Mouse (Mus musculus) embryonic facial prominence, embryonic 13.5 days (tissue): Measurements from ENCODE around the gene Son. TPM values are rescaled to one million over a fixed set of nuclear protein-coding genes. Genes with fewer than 3 reads are reported as not detected.

Source experiments
- ATAC-seq: fragments of 200-750 bp; cut with Nextera tagmentation; 2 replicates; pipeline ENCODE4 v1.8.0; 2017; ENCODE audit warnings: low read depth; ENCODE audit not compliant: insufficient number of reproducible peaks, insufficient read depth, low FRiP score, low TSS enrichment
- H3K27ac ChIP-seq: fragments of 300-500 bp; sonication (generic); 2 replicates; pipeline ENCODE4 v1.5.1; 2015; ENCODE audit warnings: moderate library complexity, mild to moderate bottlenecking, inconsistent platforms
- H3K27me3 ChIP-seq: fragments of 300-500 bp; sonication (generic); 2 replicates; pipeline ENCODE4 v1.6.1; 2015; ENCODE audit warnings: mild to moderate bottlenecking, inconsistent platforms
- H3K36me3 ChIP-seq: fragments of 300-500 bp; sonication (generic); 2 replicates; pipeline ENCODE4 v1.6.1; 2015; ENCODE audit warnings: mild to moderate bottlenecking, inconsistent platforms
- H3K4me1 ChIP-seq: fragments of 300-500 bp; sonication (generic); 2 replicates; pipeline ENCODE4 v1.6.1; 2015; ENCODE audit warnings: inconsistent platforms
- H3K4me2 ChIP-seq: fragments of 300-500 bp; sonication (generic); 2 replicates; pipeline ENCODE4 v1.6.1; 2015; ENCODE audit warnings: moderate library complexity, mild to moderate bottlenecking, inconsistent platforms
- H3K4me3 ChIP-seq: fragments of 300-500 bp; sonication (generic); 2 replicates; pipeline ENCODE4 v1.5.1; 2015; ENCODE audit warnings: mild to moderate bottlenecking, inconsistent platforms
- H3K9ac ChIP-seq: fragments of 300-500 bp; sonication (generic); 2 replicates; pipeline ENCODE4 v1.6.1; 2015; ENCODE audit warnings: mild to moderate bottlenecking, inconsistent platforms
- H3K9me3 ChIP-seq: fragments of 300-500 bp; sonication (generic); 2 replicates; pipeline ENCODE4 v1.6.1; 2016; ENCODE audit warnings: inconsistent platforms
- WGBS: fragments of 180-500 bp; shearing (Covaris S2); methylation state at CpG from one replicate; pipeline ENCODE4 v1.1.7; 2015; ENCODE audit warnings: mixed read lengths; 5-methylcytosine and 5-hydroxymethylcytosine counted together
- polyA plus RNA-seq: library from polyadenylated mRNA; unstranded; fragments of >200 nt; fragmentation: Nextera tagmentation; extraction: Ambion mirVana; gene quantifications from 2 replicates; pipeline ENCODE4 v1.2.1, GENCODE M21; 2015

Gene Son
- polyA plus RNA-seq, 1 experiment from 2014 or later: 164 TPM

GRCm38 (mm10) chr16:91724247-91724646, 76.9 kb downstream of the Son start:
- Histone ChIP-seq H3K36me3 (peaks cover 39% of the 10 kb centered on the region), H3K4me2 (no peak overlapping the region), H3K4me1 (peaks cover 13% of the 10 kb centered on the region), H3K27me3 (no peaks in the 10 kb centered on the region), H3K4me3 (no peak overlapping the region), H3K9ac (no peak overlapping the region), H3K9me3 (no peaks in the 10 kb centered on the region), H3K27ac (no peak overlapping the region)
- no peak for ATAC-seq
- 47% methylated on average over 3 of the region's 3 CpGs for WGBS

GRCm38 (mm10) chr16:91727433-91727832, 80.1 kb downstream of the Son start:
- 84% methylated on average over 15 of the region's 15 CpGs for WGBS
- Histone ChIP-seq H3K27ac (no peak overlapping the region), H3K4me2 (peak overlapping the region; percentile 75), H3K36me3 (0 out of 2 replicates have a peak, but pooled peaks cover 14% of the 10 kb centered on the region), H3K4me1 (peaks cover 30% of the 10 kb centered on the region), H3K27me3 (no peaks in the 10 kb centered on the region), H3K9me3 (no peaks in the 10 kb centered on the region), H3K4me3 (peak overlapping the region; percentile 90), H3K9ac (peak overlapping the region; percentile 79)
- ATAC-seq: no peak

- H3K9ac ChIP-seq: peak within 1 kb of the TSS; percentile 92
- H3K27me3 ChIP-seq: no peaks in the 10 kb centered on the region
- ATAC-seq: peak; percentile 97
- 1% methylated on average over 46 of the region's 46 CpGs for WGBS
- peak within 1 kb of the TSS; percentile 90 for H3K4me3 ChIP-seq
- peaks cover 30% of the 10 kb centered on the region for H3K4me1 ChIP-seq
- H3K9me3 ChIP-seq: no peaks in the 10 kb centered on the region
- H3K27ac ChIP-seq: peak within 1 kb of the TSS; percentile 93
- 0 out of 2 replicates have a peak, but pooled peaks cover 14% of the 10 kb centered on the region for H3K36me3 ChIP-seq
- peak within 1 kb of the TSS; percentile 75 for H3K4me2 ChIP-seq
Measured at GRCm38 (mm10) chr16:91728123-91729065, 81.1 kb downstream of the Son start, which contains the start of gene Cryzl1. Gene Cryzl1 (minus strand): TSS chr16:91728975.

Other genes starting within 250 kb of the Son start
- 19.4 and 19.6 TPM in 2 replicates for gene Il10rb, start 241.3 kb upstream of the Son start, polyA plus RNA-seq
- gene Ifnar1, start 162.3 kb upstream of the Son start, polyA plus RNA-seq: 62.6 and 63.0 TPM in 2 replicates
- gene Ifngr2, start 100.4 kb upstream of the Son start, polyA plus RNA-seq: 48.3 and 57.5 TPM in 2 replicates
- gene Tmem50b, start 49.7 kb upstream of the Son start, polyA plus RNA-seq: 30.7 and 36.8 TPM in 2 replicates
- gene Dnajc28, start 28.5 kb upstream of the Son start, polyA plus RNA-seq: 3.5 and 7.1 TPM in 2 replicates
- gene Gart, start 554 bp upstream of the Son start, polyA plus RNA-seq: 110 and 111 TPM in 2 replicates
- gene Donson, start 41.3 kb downstream of the Son start, polyA plus RNA-seq: 21.8 TPM in 2 replicates
- gene Cryzl1, start 81.5 kb downstream of the Son start, polyA plus RNA-seq: 70.7 and 75.9 TPM in 2 replicates
- 29.6 and 30.4 TPM in 2 replicates for gene Itsn1, start 81.8 kb downstream of the Son start, polyA plus RNA-seq